In genomic region chr1:164079091-164079490, GRCm38 (mm10) we compare ENCODE assay signal across 17 mouse cellular contexts. TPM values are rescaled to one million over a fixed set of nuclear protein-coding genes. Genes with fewer than 3 reads are reported as not detected.
"Had no signal": no experiment of that assay in that cellular context is flagged by ENCODE, and none has a peak within 500 bp of the region (broad histone marks: within the 10 kb centered on the region; RNA-seq: fewer than 3 reads in every experiment).

No protein-coding gene starts in this region.

- H3K36me3 ChIP-seq: limb, embryonic 10.5 days; midbrain, embryonic 12.5 days had no signal

- H3K4me2 ChIP-seq: liver, embryonic 11.5 days; lung, embryonic 14.5 days; midbrain, embryonic 12.5 days had no signal

- H3K4me3 ChIP-seq: left cerebral cortex, adult 2 months; limb, embryonic 10.5 days; megakaryocyte, embryonic 14.5 days; midbrain, embryonic 12.5 days had no signal

- ATAC-seq: intestine, embryonic 16.5 days; midbrain, embryonic 16.5 days had no signal

- H3K9ac ChIP-seq: lung, embryonic 14.5 days; midbrain, embryonic 12.5 days had no signal

- DNase-seq: kidney, adult 2 months; kidney, postnatal 25 days; lung, embryonic 14.5 days; lung, postnatal 10 days; lung, postnatal 4 days; right cerebral cortex, postnatal 14 days had no signal

- H3K9me3 ChIP-seq: limb, embryonic 10.5 days; megakaryocyte, embryonic 14.5 days; midbrain, embryonic 12.5 days had no signal

- H3K27me3 ChIP-seq: midbrain, embryonic 12.5 days had no signal

- H3K4me1 ChIP-seq: limb, embryonic 10.5 days; midbrain, embryonic 12.5 days had no signal

- H3K27ac ChIP-seq: left cerebral cortex, adult 2 months; limb, embryonic 10.5 days; midbrain, embryonic 12.5 days; stomach, postnatal 0 days had no signal

RNA-seq across cellular contexts. Expression of gene Sell, which starts 17.3 kb away (rescaled TPM):
- total RNA-seq: layer of hippocampus, postnatal 25 days; left cerebral cortex, adult 2 months; left cerebral cortex, postnatal 14 days had no signal
- polyA plus RNA-seq: limb, embryonic 10.5 days; midbrain, embryonic 12.5 days; midbrain, embryonic 16.5 days had no signal

RNA-seq across cellular contexts. Expression of gene Sele, which starts 31.1 kb away (rescaled TPM):
- total RNA-seq: layer of hippocampus, postnatal 25 days had no signal
- polyA plus RNA-seq: limb, embryonic 10.5 days; lung, embryonic 14.5 days; midbrain, embryonic 12.5 days; midbrain, embryonic 16.5 days; neural tube, embryonic 14.5 days had no signal

RNA-seq across cellular contexts. Expression of gene Selp, which starts 36.0 kb away (rescaled TPM):
- total RNA-seq: layer of hippocampus, postnatal 25 days; left cerebral cortex, adult 2 months; left cerebral cortex, postnatal 14 days had no signal
- polyA plus RNA-seq: lung, embryonic 14.5 days; midbrain, embryonic 12.5 days; midbrain, embryonic 16.5 days; neural tube, embryonic 14.5 days had no signal
